Mouse (Mus musculus) liver, embryonic 13.5 days (tissue): ENCODE measurements at regions not wholly inside any gene's neighbourhood (a gene's known extent, or its start where the extent isn't known, plus 50 kb on each side); places are given as distances from the start of the nearest gene placed in this dataset.

Experiments
- ATAC-seq: fragments of 200-750 bp; cut with Nextera tagmentation; 2 replicates; pipeline ENCODE4 v1.8.0; 2017; ENCODE audit warnings: low read depth, mild to moderate bottlenecking, moderate number of reproducible peaks, moderate library complexity
- DNase-seq: peaks from one replicate; pipeline ENCODE4 v3.0.0; 2022
- H3K27ac ChIP-seq: fragments of 300-500 bp; sonication (generic); 2 replicates; pipeline ENCODE4 v1.5.1; 2015; ENCODE audit warnings: moderate library complexity, mild to moderate bottlenecking, inconsistent platforms
- H3K27me3 ChIP-seq: fragments of 300-500 bp; sonication (generic); 2 replicates; pipeline ENCODE4 v1.6.1; 2015; ENCODE audit warnings: mild to moderate bottlenecking, inconsistent platforms
- H3K36me3 ChIP-seq: fragments of 300-500 bp; sonication (generic); 2 replicates; pipeline ENCODE4 v1.6.1; 2015; ENCODE audit warnings: mild to moderate bottlenecking, inconsistent platforms
- H3K4me1 ChIP-seq: fragments of 300-500 bp; sonication (generic); replicated peaks from 2 replicates; pipeline ENCODE4 v1.6.1; 2015; ENCODE audit warnings: inconsistent platforms
- H3K4me2 ChIP-seq: fragments of 300-500 bp; sonication (generic); 2 replicates; pipeline ENCODE4 v1.6.1; 2015; ENCODE audit warnings: inconsistent platforms, mild to moderate bottlenecking, moderate library complexity
- H3K4me3 ChIP-seq: fragments of 300-500 bp; sonication (generic); replicated peaks from 2 replicates; pipeline ENCODE4 v1.5.1; 2015; ENCODE audit warnings: mild to moderate bottlenecking, inconsistent platforms
- H3K9ac ChIP-seq: fragments of 300-500 bp; sonication (generic); 2 replicates; pipeline ENCODE4 v1.6.1; 2015; ENCODE audit warnings: mild to moderate bottlenecking, inconsistent platforms
- H3K9me3 ChIP-seq: fragments of 300-500 bp; sonication (generic); replicated peaks from 2 replicates; pipeline ENCODE4 v1.6.1; 2016; ENCODE audit warnings: inconsistent platforms
- WGBS: fragments of 180-500 bp; shearing (Covaris S2); methylation state at CpG from one replicate; pipeline ENCODE4 v1.1.7; 2015; ENCODE audit not compliant: insufficient replicate concordance; 5-methylcytosine and 5-hydroxymethylcytosine counted together

- no peak for DNase-seq
- WGBS = 67% methylated on average over 6 of the region's 6 CpGs
- H3K4me1 ChIP-seq = no peaks in the 10 kb centered on the region
Measured at GRCm38 (mm10) chr2:101470569-101471100, 153.9 kb upstream of the Rag2 start.

DNA sequence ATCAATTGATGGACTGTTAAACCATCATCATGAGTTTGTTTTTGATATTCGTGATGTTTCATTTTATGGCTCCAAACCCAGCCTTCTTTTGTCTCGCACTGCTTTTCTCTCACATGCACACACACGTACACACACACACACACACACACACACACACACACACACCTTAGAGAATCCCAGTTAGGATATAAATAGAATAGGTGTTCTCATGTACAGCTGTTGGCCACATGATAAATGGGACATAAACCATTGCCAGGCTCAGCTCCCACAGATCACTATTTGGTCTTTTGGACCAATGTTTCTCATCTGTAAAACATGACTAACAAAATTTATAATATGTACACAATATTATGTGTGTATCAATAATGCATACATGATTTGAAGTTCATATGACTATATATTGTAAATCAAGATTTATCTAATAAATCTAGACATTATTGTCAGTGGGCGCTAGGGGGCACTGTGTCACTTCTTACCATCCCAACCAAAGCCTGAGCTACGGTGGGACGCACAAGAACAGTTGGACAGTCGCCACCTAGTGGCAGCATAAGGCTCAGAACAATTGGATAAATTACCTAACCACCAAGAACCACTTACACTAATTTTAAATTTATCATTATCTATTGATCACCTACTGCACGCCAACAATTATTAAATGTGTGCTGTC, 151.9 kb upstream of the Rag2 start:
- Histone ChIP-seq H3K27ac (no peak overlapping the region), H3K9me3 (no peaks in the 10 kb centered on the region), H3K4me2 (no peak overlapping the region), H3K4me3 (no peak overlapping the region), H3K4me1 (no peaks in the 10 kb centered on the region), H3K9ac (no peak overlapping the region), H3K27me3 (no peaks in the 10 kb centered on the region), H3K36me3 (no peaks in the 10 kb centered on the region)
- 26% methylated on average over 8 of the region's 8 CpGs for WGBS
- DNase-seq = peak; percentile 53
- peak; percentile 45; the same call in 1 of the 2 replicates for ATAC-seq

More at GRCm38 (mm10) chr2:101470569-101471100, 153.9 kb upstream of the Rag2 start:
- ATAC-seq = no peak
- Histone ChIP-seq H3K9ac (no peak overlapping the region), H3K27me3 (no peaks in the 10 kb centered on the region), H3K9me3 (no peaks in the 10 kb centered on the region), H3K4me2 (no peak overlapping the region), H3K4me3 (no peak overlapping the region), H3K36me3 (no peaks in the 10 kb centered on the region), H3K27ac (no peak overlapping the region)

GRCm38 (mm10) chr2:101473116-101473485, 151.4 kb upstream of the Rag2 start:
- H3K27ac ChIP-seq = no peak overlapping the region
- ATAC-seq (no peak), DNase-seq (no peak)
- no peaks in the 10 kb centered on the region for H3K9me3 ChIP-seq
- no peak overlapping the region for H3K4me3 ChIP-seq
- no peaks in the 10 kb centered on the region for H3K4me1 ChIP-seq
- H3K4me2 ChIP-seq = no peak overlapping the region
- H3K36me3 ChIP-seq = no peaks in the 10 kb centered on the region
- no peak overlapping the region for H3K9ac ChIP-seq
- 80% methylated on average over 4 of the region's 4 CpGs for WGBS
- H3K27me3 ChIP-seq = no peaks in the 10 kb centered on the region

GRCm38 (mm10) chr2:101476862-101477261, 147.7 kb upstream of the Rag2 start:
- WGBS = 50% methylated on average over 2 of the region's 2 CpGs

GRCm38 (mm10) chr2:101490207-101490606, 134.3 kb upstream of the Rag2 start:
- 89% methylated on average over 2 of the region's 2 CpGs for WGBS
- ATAC-seq (no peak), DNase-seq (no peak)
- no peaks in the 10 kb centered on the region for H3K27me3 ChIP-seq
- no peak overlapping the region for H3K9ac ChIP-seq
- no peaks in the 10 kb centered on the region for H3K36me3 ChIP-seq
- no peaks in the 10 kb centered on the region for H3K4me1 ChIP-seq
- H3K9me3 ChIP-seq = no peaks in the 10 kb centered on the region
- H3K27ac ChIP-seq = no peak overlapping the region
- H3K4me2 ChIP-seq = no peak overlapping the region
- H3K4me3 ChIP-seq = no peak overlapping the region

More at GRCm38 (mm10) chr2:101476862-101477261, 147.7 kb upstream of the Rag2 start:
- Histone ChIP-seq H3K9me3 (no peaks in the 10 kb centered on the region), H3K9ac (no peak overlapping the region), H3K36me3 (no peaks in the 10 kb centered on the region), H3K27ac (no peak overlapping the region), H3K4me3 (no peak overlapping the region), H3K4me2 (no peak overlapping the region), H3K4me1 (no peaks in the 10 kb centered on the region), H3K27me3 (no peaks in the 10 kb centered on the region)
- no peak for DNase-seq
- ATAC-seq = no peak

GRCm38 (mm10) chr2:101491762-101492161, 132.8 kb upstream of the Rag2 start:
- Histone ChIP-seq H3K27me3 (no peaks in the 10 kb centered on the region), H3K36me3 (no peaks in the 10 kb centered on the region), H3K4me1 (no peaks in the 10 kb centered on the region), H3K9me3 (no peaks in the 10 kb centered on the region), H3K4me2 (no peak overlapping the region), H3K9ac (no peak overlapping the region), H3K27ac (no peak overlapping the region), H3K4me3 (no peak overlapping the region)
- WGBS = 68% methylated on average over 3 of the region's 3 CpGs
- DNase-seq (no peak), ATAC-seq (no peak)

DNA sequence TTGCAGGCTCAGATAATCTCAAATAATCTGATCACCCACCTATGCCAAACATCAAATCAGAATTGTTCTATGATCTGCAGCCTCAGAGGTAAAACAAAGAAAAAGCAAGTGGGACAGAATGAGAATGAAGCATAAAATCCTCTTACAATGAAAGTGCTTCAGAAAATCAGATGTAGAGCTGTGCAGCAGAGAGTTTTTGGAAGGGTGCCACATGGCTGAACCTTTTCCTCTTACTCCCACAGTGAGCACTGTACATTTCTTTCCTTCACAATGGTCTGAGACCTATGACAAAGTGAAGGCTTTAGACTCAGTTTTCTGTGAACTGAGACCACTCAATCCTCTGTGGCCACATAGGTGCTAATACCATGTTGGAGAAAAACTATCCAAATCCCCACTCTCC, 116.4 kb upstream of the Rag2 start:
- H3K9me3 ChIP-seq = no peaks in the 10 kb centered on the region
- H3K36me3 ChIP-seq = no peaks in the 10 kb centered on the region
- H3K9ac ChIP-seq = no peak overlapping the region
- H3K27ac ChIP-seq = no peak overlapping the region
- no peak overlapping the region for H3K4me3 ChIP-seq
- no peak for ATAC-seq
- no peaks in the 10 kb centered on the region for H3K4me1 ChIP-seq
- H3K4me2 ChIP-seq = no peak overlapping the region
- H3K27me3 ChIP-seq = no peaks in the 10 kb centered on the region
- no peak for DNase-seq
